Mouse (Mus musculus): ENCODE results near the gene Prpf18.
A peak's percentile ranks its signal among the peaks of the same experiment; 100 is the strongest.
"Not testable (repeated sequence)": the region's sequence is repeated elsewhere in the genome, so short reads cannot be mapped to it uniquely, and the experiment has no call there.

Gene Prpf18

GRCm38 (mm10) chr2:4651500-4652285 is at the start of gene Prpf18:
TSS of gene Prpf18 (minus strand) at chr2:4652113.
- DNase-seq: peak; percentile 86

- no peak for DNase-seq
Observed at GRCm38 (mm10) chr2:4679886-4680285, 28.0 kb upstream of the Prpf18 start.

- DNase-seq: no peak
Observed at GRCm38 (mm10) chr2:4671636-4672035, 19.7 kb upstream of the Prpf18 start.

- no peak for DNase-seq
Observed at GRCm38 (mm10) chr2:4669701-4670100, 17.8 kb upstream of the Prpf18 start.

GRCm38 (mm10) chr2:4668626-4669025 is 16.7 kb upstream of the Prpf18 start:
- DNase-seq: no peak

GRCm38 (mm10) chr2:4660677-4661076 is 8.8 kb upstream of the Prpf18 start:
- DNase-seq: no peak

- DNase-seq: no peak
Observed at GRCm38 (mm10) chr2:4649646-4650045, 2.3 kb downstream of the Prpf18 start.

GRCm38 (mm10) chr2:4648094-4648493 is 3.8 kb downstream of the Prpf18 start:
- DNase-seq: no peak

GRCm38 (mm10) chr2:4645066-4645465 is 6.8 kb downstream of the Prpf18 start:
- DNase-seq: no peak

GRCm38 (mm10) chr2:4638189-4638588 is 13.7 kb downstream of the Prpf18 start:
- no peak for DNase-seq

- DNase-seq: no peak
Observed at GRCm38 (mm10) chr2:4636656-4637055, 15.3 kb downstream of the Prpf18 start.

GRCm38 (mm10) chr2:4635804-4636203 is 16.1 kb downstream of the Prpf18 start:
- DNase-seq: peak; percentile 40

- DNase-seq: no peak
Observed at GRCm38 (mm10) chr2:4630197-4630835, 21.6 kb downstream of the Prpf18 start.

- DNase-seq: no peak
Observed at GRCm38 (mm10) chr2:4629470-4629869, 22.4 kb downstream of the Prpf18 start.

- DNase-seq: no peak
Observed at GRCm38 (mm10) chr2:4628920-4629319, 23.0 kb downstream of the Prpf18 start.

GRCm38 (mm10) chr2:4626911-4627310 is 25.0 kb downstream of the Prpf18 start:
- no peak for DNase-seq

- DNase-seq: no peak
Observed at GRCm38 (mm10) chr2:4621471-4621985, 30.4 kb downstream of the Prpf18 start.

- DNase-seq: no peak
Observed at GRCm38 (mm10) chr2:4620640-4621401, 31.1 kb downstream of the Prpf18 start.

- no peak for DNase-seq
Observed at GRCm38 (mm10) chr2:4619893-4620593, 31.9 kb downstream of the Prpf18 start.

GRCm38 (mm10) chr2:4619126-4619525 is 32.8 kb downstream of the Prpf18 start:
- DNase-seq: not testable (repeated sequence)

- no peak for DNase-seq
Observed at GRCm38 (mm10) chr2:4616995-4617394, 34.9 kb downstream of the Prpf18 start.

GRCm38 (mm10) chr2:4615014-4615546 is 36.8 kb downstream of the Prpf18 start:
- no peak for DNase-seq
